ENCODE assay signal across 25 mouse cellular contexts in genomic region chr3:95982129-95982528, GRCm38 (mm10). TPM values are rescaled to one million over a fixed set of nuclear protein-coding genes. Genes with fewer than 3 reads are reported as not detected.
DNase-seq lines count a peak whose midpoint lies in the region; ATAC-seq and TF ChIP-seq lines count a peak whose summit lies in the region.
"Had no signal": no experiment of that assay in that cellular context is flagged by ENCODE, and none has a peak within 500 bp of the region (broad histone marks: within the 10 kb centered on the region; RNA-seq: fewer than 3 reads in every experiment).

No protein-coding gene starts in this region.

- DNase-seq in heart, adult 11 months: peak; percentile 93
- DNase-seq in spleen, adult 2 months (ENCODE audit: low read depth in 1 of 2, low spot score in 2 of 2): no peak
- no peak for DNase-seq in spleen, postnatal 10 days (ENCODE audit: low spot score in 2 of 2)
- no peak for DNase-seq in limb, embryonic 10.5 days (ENCODE audit: low spot score)
- no peak for DNase-seq in left cerebral cortex, postnatal 36 days (ENCODE audit: low spot score in 2 of 2)
- DNase-seq: adrenal gland, adult 8-10 months; adrenal gland, postnatal 14 days; adrenal gland, postnatal 36 days; B cell, adult 2 months; cerebellum, adult 11-12 months; cerebellum, adult 2 months; cerebellum, adult 9-10 months; cerebellum, postnatal 10 days; cerebellum, postnatal 25 days; forebrain, postnatal 0 days had no signal

- no peak overlapping the region for H3K27ac ChIP-seq in heart, embryonic 11.5 days (ENCODE audit: low read depth, low read length)
- H3K27ac ChIP-seq in spleen, adult 2 months (ENCODE audit: insufficient read depth, low read length): 0 out of 2 replicates have a peak overlapping the region, but pooled peaks have one; percentile 21
- H3K27ac ChIP-seq in limb, embryonic 10.5 days: peak overlapping the region; percentile 36; the same call in 1 of the 2 replicates
- no peak overlapping the region for H3K27ac ChIP-seq in hindbrain, embryonic 16.5 days (ENCODE audit: low read depth, low read length)
- H3K27ac ChIP-seq: embryonic facial prominence, embryonic 10.5 days; embryonic facial prominence, embryonic 12.5 days; forebrain, embryonic 15.5 days had no signal

- peaks cover 27% of the 10 kb centered on the region for H3K4me1 ChIP-seq in heart, embryonic 11.5 days (ENCODE audit: control insufficient read depth, insufficient read depth, low read length)
- peaks cover 36% of the 10 kb centered on the region; the same call in 1 of the 2 replicates for H3K4me1 ChIP-seq in spleen, adult 2 months (ENCODE audit: control insufficient read depth, insufficient read depth, insufficient read length)
- peaks cover 30% of the 10 kb centered on the region for H3K4me1 ChIP-seq in limb, embryonic 10.5 days
- peaks cover 21% of the 10 kb centered on the region for H3K4me1 ChIP-seq in hindbrain, embryonic 16.5 days (ENCODE audit: control insufficient read depth, insufficient read depth, low read depth, low read length)

- intact Hi-C loops in left cerebral cortex, postnatal 36 days (cut with DNase I): no loop called here

- H3K9me3 ChIP-seq in heart, embryonic 11.5 days (replicated peaks; ENCODE audit: control insufficient read depth, low read length): no peaks in the 10 kb centered on the region
- H3K9me3 ChIP-seq in limb, embryonic 10.5 days (replicated peaks): no peaks in the 10 kb centered on the region
- H3K9me3 ChIP-seq in hindbrain, embryonic 16.5 days (ENCODE audit: control insufficient read depth, low read length): no peaks in the 10 kb centered on the region
- H3K9me3 ChIP-seq: embryonic facial prominence, embryonic 10.5 days; embryonic facial prominence, embryonic 12.5 days; forebrain, embryonic 15.5 days had no signal

- no peaks in the 10 kb centered on the region for H3K36me3 ChIP-seq in heart, embryonic 11.5 days (ENCODE audit: control insufficient read depth, insufficient read depth, low read length)
- no peaks in the 10 kb centered on the region for H3K36me3 ChIP-seq in spleen, adult 2 months (ENCODE audit: control insufficient read depth, insufficient read depth, low read length)
- peaks cover 3% of the 10 kb centered on the region for H3K36me3 ChIP-seq in limb, embryonic 10.5 days
- H3K36me3 ChIP-seq in hindbrain, embryonic 16.5 days (ENCODE audit: control insufficient read depth, insufficient read depth, low read length): no peaks in the 10 kb centered on the region
- H3K36me3 ChIP-seq: embryonic facial prominence, embryonic 12.5 days; forebrain, embryonic 15.5 days; G1E had no signal

- ATAC-seq in heart, embryonic 11.5 days (replicated peaks; ENCODE audit: insufficient number of reproducible peaks, low FRiP score, low TSS enrichment): no peak
- ATAC-seq in hindbrain, embryonic 16.5 days: no peak
- ATAC-seq: activated CD4-positive, CD25-positive, alpha-beta regulatory T cell, adult 4 months; CD4-positive, CD25-positive, alpha-beta regulatory T cell, adult 4 months; forebrain, embryonic 15.5 days; forebrain, postnatal 0 days; Patski had no signal

- H3K4me3 ChIP-seq in heart, embryonic 11.5 days (ENCODE audit: low read depth, low read length): no peak overlapping the region
- no peak overlapping the region for H3K4me3 ChIP-seq in spleen, adult 2 months (ENCODE audit: extremely low read depth, insufficient read depth, insufficient read length)
- no peak overlapping the region for H3K4me3 ChIP-seq in limb, embryonic 10.5 days
- H3K4me3 ChIP-seq in hindbrain, embryonic 16.5 days (ENCODE audit: low read length): no peak overlapping the region
- H3K4me3 ChIP-seq: embryonic facial prominence, embryonic 10.5 days; embryonic facial prominence, embryonic 12.5 days; forebrain, embryonic 15.5 days had no signal

- H3K4me2 ChIP-seq in heart, embryonic 11.5 days: no peak overlapping the region
- no peak overlapping the region for H3K4me2 ChIP-seq in hindbrain, embryonic 16.5 days (ENCODE audit: low read length)
- H3K4me2 ChIP-seq: embryonic facial prominence, embryonic 12.5 days; forebrain, embryonic 15.5 days had no signal

- H3K9ac ChIP-seq in heart, embryonic 11.5 days (ENCODE audit: low read depth, low read length): no peak overlapping the region
- H3K9ac ChIP-seq in hindbrain, embryonic 16.5 days (ENCODE audit: low read depth, low read length): no peak overlapping the region
- H3K9ac ChIP-seq: embryonic facial prominence, embryonic 12.5 days; forebrain, embryonic 15.5 days; forebrain, postnatal 0 days had no signal

- no peak for TF ChIP-seq CTCF in spleen, adult 2 months (IDR thresholded peaks at IDR 0.05; ENCODE audit: extremely low read depth, insufficient read depth, insufficient read length, insufficient replicate concordance)

- WGBS in heart, embryonic 11.5 days (ENCODE audit: insufficient replicate concordance): 83% methylated on average over 4 of the region's 4 CpGs
- WGBS in spleen, adult 2 months: 46% methylated on average over 4 of the region's 4 CpGs
- 91% methylated on average over 4 of the region's 4 CpGs for WGBS in limb, embryonic 10.5 days
- WGBS in hindbrain, embryonic 16.5 days: 95% methylated on average over 4 of the region's 4 CpGs

- H3K27me3 ChIP-seq in heart, embryonic 11.5 days (ENCODE audit: control insufficient read depth, insufficient read depth, low read length): no peaks in the 10 kb centered on the region
- no peaks in the 10 kb centered on the region for H3K27me3 ChIP-seq in spleen, adult 2 months (ENCODE audit: control insufficient read depth, insufficient read depth, low read length)
- no peaks in the 10 kb centered on the region for H3K27me3 ChIP-seq in limb, embryonic 10.5 days (ENCODE audit: low read depth, poor library complexity, severe bottlenecking)
- H3K27me3 ChIP-seq in hindbrain, embryonic 16.5 days (replicated peaks; ENCODE audit: control insufficient read depth, insufficient read depth, low read length): no peaks in the 10 kb centered on the region
- H3K27me3 ChIP-seq: CH12.LX; embryonic facial prominence, embryonic 12.5 days; forebrain, embryonic 15.5 days; Patski had no signal

- TF ChIP-seq POLR2A in spleen, adult 2 months (IDR thresholded peaks at IDR 0.05; ENCODE audit: low read depth, low read length): no peak

RNA-seq across cellular contexts. Expression of gene Plekho1, which starts 13.7 kb away (rescaled TPM):
- polyA plus RNA-seq in heart, embryonic 11.5 days (2014; fragmentation: Nextera tagmentation; extraction: Ambion mirVana): 69.5 and 82.2 TPM in 2 replicates
- polyA plus RNA-seq in spleen, adult 2 months (2012; rRNA removed): 60.1 and 91.7 TPM in 2 replicates
- polyA plus RNA-seq in limb, embryonic 10.5 days (2016; fragmentation: Nextera tagmentation; extraction: Ambion mirVana): 77.7 and 81.9 TPM in 2 replicates
- total RNA-seq in left cerebral cortex, postnatal 36 days (2021): 10 to 100 TPM; 80.1 to 93.9 TPM
- polyA plus RNA-seq in hindbrain, embryonic 16.5 days (2015; fragmentation: Nextera tagmentation; extraction: Ambion mirVana): 27.7 and 41.3 TPM in 2 replicates

RNA-seq across cellular contexts. Expression of gene Anp32e, which starts 53.1 kb away (rescaled TPM):
- polyA plus RNA-seq in heart, embryonic 11.5 days (2014; fragmentation: Nextera tagmentation; extraction: Ambion mirVana): 71.0 and 88.5 TPM in 2 replicates
- 12.7 and 21.2 TPM in 2 replicates for polyA plus RNA-seq in spleen, adult 2 months (2012; rRNA removed)
- polyA plus RNA-seq in limb, embryonic 10.5 days (2016; fragmentation: Nextera tagmentation; extraction: Ambion mirVana): 344 and 367 TPM in 2 replicates
- total RNA-seq in left cerebral cortex, postnatal 36 days (2021): 10 to 100 TPM; 87.9 to 91.2 TPM
- polyA plus RNA-seq in hindbrain, embryonic 16.5 days (2015; fragmentation: Nextera tagmentation; extraction: Ambion mirVana): 110 and 118 TPM in 2 replicates

Comparison
In these comparisons a context has a peak if more than half of its experiments do, and no peak if none do; other contexts are left out.
1. H3K27ac ChIP-seq: peak in spleen, adult 2 months (single experiment) and limb, embryonic 10.5 days (single experiment); none in heart, embryonic 11.5 days (single experiment) and hindbrain, embryonic 16.5 days (single experiment).